Mouse (Mus musculus) MN1 (cell line): ENCODE measurements around the gene Hexdc.
A peak's percentile ranks its signal among the peaks of the same experiment; 100 is the strongest.

Experiments
- DNase-seq: peaks from one replicate; pipeline ENCODE4 v3.0.0-alpha.2; 2016; ENCODE audit warnings: low spot score

The Hexdc gene

DNA sequence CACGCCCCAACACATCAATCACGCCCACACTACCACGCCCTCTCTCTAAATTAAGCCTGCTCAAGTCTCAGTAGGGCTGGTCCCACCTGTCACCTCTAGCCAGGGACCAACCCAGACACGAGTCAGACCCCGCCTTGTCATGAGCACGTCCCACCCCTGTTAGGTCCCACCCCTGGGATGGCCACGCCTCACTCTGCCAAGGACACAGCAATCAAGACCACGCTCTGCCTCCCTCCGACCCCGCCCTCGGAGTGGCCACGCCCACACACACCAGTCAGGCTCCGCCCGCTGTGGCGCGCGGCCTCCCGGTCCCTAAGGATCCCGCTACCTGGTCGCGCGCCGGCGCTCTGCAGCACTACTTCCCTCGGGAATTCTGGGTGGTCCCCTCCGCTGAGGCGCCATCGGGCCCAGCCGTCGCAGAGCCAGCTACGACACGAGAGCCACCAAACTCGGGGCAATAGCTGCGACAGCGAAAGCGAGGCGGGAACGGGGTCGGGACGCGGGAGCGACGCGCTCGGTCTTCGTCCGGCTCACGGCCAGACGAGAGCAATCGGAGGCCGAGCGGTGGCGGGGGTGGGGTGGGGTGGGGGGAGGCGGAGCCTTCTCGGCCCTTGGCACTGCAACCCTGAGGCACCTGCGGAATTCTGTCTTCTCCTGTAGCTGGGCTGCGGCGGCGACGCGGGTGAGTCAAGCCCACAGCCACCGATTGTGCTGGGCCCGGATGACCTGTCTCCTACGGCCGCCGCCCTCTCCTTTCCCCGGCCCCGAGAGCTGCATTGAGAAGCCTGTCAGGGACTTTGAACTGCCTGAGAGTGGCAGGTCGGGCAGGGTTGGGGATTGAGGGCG lies at the start of gene Hexdc, which contains the start of gene Ogfod3:
Gene Hexdc, plus strand, starts transcription at position 273 of the 846 bp plus-strand sequence.
Gene Ogfod3, minus strand, starts transcription at position 551 of the 846 bp plus-strand sequence.
- DNase-seq = peak; percentile 99

DNA sequence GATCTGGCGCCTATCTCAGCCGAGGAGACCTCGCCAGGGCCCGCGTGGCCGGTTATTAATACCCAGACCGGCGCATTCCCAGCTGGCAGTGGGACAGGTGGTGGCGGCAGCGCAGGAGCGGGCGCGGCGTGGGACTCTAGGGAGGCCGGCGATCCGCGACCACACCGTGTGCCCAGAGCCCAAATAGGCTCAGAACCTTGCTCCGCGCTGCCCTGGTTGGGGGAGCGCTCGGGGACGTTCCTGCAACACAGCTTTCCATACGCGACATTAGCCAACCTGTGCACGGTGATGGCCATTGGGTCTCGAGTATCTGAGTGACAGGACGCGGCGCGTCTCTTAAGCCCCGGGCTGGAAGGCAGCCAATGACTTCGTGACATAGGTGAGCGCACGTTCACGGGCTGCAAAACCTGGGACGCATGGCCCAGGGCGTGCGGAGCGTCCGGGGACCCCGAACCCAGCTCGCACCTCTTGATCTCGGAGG lies 47.8 kb upstream of the Hexdc start:
- no peak for DNase-seq

DNA sequence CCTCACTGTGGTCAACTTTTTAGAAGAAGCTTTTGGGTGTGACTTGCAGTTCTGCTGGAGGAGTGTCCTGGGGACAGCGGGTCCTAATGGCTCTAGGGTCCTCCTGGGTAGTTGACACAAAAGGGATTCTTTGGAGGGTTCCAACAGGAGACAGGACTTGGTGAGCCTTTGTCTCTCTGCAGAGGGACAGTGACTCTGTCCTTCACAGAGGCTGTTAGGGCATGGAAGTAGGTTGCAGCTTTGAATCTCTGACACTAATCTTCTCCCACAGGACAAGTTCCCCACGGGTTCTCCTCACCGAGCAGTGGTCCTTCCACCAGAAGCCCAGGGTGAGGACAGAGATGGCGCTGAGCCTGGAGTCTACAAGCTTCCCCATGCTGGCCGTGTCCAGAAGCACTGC lies 44.3 kb upstream of the Hexdc start, which contains the start of gene Uts2r:
Gene Uts2r, plus strand, starts transcription at position 301 of the 400 bp plus-strand sequence.
- DNase-seq = no peak

DNA sequence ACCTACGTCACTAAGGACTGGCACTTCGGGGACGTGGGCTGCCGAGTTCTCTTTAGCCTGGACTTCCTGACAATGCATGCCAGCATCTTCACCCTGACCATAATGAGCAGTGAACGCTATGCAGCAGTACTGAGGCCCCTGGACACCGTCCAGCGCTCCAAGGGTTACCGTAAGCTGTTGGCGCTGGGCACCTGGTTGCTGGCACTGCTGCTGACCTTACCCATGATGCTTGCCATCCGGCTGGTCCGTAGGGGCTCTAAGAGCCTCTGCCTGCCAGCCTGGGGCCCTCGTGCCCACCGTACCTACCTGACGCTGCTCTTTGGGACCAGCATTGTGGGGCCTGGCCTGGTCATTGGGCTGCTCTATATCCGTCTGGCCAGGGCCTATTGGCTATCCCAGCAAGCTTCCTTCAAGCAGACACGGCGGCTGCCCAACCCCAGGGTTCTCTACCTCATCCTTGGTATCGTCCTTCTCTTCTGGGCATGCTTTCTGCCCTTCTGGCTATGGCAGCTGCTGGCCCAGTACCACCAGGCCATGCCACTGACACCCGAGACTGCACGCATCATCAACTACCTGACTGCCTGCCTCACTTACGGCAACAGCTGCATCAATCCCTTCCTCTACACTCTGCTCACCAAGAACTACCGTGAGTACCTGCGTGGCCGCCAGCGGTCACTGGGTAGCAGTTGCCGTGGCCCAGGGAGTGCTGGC lies 43.4 kb upstream of the Hexdc start:
- no peak for DNase-seq

DNA sequence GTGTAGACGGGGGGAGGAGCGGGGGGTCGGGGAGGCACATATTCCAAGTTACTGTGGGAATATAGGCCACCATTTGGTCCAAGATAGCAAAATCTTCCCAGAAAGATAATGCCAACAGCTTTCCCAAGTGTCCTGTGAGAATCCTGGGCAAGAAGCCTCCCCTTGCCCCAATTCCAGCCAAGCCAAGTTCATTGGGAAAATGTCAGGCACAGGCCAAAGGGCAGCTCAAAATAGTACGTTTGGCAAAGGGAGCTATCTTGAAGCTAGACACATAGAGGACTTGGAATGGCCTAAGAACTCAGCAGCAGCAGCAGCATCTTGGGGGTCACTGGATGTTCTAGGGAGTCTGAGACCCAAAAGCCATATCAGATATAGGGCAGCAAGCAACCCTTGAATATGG lies 40.5 kb upstream of the Hexdc start:
- no peak for DNase-seq

DNA sequence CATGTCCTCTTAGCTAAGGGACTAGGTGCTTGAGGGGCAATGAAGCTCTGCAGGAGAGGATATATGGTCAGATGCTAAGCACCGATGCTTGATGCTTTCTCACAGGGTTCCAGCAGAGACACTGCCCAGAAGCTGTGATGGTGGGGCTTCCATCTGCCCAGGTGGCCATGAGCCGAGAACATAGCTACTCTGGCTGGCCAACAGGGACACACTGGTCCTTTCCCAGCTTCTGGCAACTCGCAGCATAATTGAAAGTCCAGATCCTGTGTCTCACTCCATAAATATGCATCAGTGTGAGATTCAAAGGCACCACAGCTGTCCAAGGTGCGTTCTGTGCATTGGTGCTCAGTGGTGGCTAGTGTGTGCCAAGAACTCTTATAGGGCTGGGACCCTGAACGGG lies 31.0 kb upstream of the Hexdc start:
- DNase-seq = no peak

DNA sequence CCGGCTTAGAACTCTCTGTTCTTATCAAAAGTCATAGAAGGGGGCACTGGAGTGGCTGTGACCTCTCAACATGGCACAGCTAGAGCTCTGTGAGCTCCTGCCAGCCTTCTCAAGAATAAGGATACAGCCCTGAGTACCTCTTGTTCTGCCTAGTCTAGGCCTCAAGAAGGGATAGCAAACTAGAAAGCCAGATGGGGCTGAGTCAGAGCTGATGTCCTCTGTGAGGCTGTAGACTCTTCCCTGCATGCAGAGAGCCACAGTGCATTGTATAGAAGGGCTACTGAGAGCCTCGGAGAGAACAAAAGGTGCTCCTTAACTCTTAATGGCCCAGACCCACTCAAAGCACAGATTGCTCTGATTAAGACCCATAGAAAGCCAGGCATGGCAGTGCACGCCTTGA lies 30.0 kb upstream of the Hexdc start:
- peak; percentile 25 for DNase-seq

DNA sequence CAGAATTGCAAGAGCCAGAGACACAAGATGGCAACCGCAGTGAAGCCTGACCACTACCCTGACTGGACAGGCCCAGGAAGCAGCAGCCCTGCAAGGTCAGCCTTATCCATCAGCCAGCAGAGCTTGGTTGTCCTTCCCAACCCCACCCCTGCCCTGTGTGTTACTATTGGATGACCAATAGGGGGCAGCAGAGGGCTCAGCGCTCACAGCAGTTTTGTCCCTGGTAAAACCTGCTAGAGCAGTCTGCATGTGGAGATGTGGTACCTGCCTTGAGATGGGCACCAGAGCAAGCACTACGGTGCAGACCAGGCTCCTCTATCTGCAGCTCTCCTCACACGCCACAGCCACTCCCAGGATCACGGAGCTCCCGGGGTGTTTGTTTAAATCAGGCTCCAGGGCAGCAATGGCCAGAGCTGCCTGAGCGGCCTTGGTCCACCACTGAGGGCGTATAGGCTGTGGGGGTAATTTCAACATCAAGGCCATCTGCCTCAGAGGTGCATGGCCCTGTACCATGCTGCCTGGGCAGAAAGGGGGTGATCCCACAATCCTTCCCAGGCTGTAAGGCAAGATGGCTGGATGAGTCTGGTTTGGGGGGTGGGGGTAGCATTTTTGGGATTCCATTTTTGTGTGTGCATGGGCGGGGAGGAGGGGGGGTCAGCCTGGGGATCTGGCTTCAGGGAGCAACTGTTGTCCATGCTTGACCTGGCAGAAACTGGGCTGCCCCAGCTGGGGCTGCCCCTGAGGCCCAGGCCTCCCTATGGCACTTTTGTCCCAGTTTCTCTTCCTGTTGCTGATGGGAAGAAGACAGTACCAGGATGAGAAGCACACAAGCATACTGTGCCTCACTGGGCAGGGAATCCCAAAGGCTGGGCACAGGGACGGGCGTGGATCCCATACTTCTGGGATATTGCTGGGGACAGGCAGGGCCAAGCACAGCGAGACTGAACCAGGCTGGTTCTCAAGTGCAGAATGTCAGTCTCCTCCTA lies 27.7 kb upstream of the Hexdc start:
- DNase-seq = peak; percentile 65

DNA sequence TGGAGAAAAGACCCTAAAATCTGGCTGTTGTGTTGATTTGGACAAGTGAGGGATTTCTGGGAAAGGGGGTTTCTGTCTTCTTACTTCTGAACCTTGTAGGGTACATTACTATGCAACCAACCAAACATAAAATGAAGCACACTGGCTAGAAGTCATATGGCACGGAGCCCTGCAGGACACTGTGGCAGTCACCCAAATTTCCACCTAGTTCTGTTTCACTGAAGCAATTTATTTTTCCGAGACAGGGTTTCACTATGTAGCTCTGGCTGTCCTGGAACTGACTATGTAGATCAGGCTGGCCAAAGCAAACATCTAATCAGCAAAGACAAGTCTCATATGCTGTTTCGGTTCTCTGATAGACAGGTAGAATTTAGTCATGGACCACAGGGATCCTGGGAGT lies 14.6 kb upstream of the Hexdc start:
- DNase-seq = no peak

DNA sequence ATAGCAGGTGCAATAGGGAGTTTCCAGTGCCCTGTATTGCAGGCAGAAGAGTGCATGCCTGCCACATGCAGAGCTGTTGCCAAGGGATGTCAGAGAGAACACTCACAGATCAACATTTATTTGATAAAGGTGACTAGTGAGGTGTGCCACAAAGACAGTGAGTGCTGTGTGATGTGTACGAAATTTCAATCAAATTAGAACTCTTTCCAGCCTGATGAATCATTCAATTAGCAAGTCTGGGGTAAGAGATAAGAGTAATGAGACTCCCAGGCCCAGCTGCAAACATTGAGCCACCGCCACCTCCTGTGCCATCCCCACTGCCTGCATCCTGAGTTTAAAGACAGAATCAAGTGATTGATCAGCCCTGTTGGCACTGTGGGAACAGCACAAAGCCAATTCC lies 11.5 kb upstream of the Hexdc start:
- peak; percentile 83 for DNase-seq

DNA sequence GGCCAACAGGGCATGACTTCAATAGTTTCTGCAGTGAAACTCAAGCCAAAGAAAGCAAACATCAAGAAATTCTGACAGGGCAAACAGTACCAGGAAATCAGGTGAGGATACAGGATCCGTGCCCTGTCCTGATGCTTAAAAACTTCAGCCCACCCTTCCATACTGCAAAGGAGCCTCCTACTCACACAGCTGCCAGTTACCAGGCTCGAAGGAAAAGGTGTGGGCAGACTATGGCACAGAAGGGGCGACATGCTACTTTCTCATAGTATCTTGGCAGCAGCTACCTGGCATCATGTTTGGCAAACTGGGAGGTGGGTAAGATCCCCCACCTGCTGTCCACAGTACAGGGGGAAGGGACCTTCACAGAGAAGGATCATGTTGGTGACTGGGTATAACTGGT lies 10.8 kb upstream of the Hexdc start:
- DNase-seq = no peak

DNA sequence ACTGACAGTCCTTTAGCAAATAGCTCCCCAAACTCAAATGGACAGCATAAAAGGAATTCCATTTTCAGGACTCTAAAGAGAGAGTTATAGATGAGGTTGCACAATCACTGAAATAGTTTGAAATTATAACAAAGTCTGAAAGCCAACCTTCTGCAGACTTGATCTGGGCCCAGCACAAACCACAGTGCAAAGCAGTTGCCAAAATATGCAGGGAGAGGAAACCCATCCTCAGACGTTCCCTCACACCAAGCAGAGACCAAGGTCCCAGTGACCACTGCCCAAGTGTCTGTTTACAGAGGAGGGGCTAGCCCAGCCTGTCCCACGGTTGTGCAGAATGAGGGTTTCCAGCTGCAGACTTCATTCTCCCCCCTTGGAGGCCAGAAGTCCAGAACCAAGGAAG lies 5.6 kb upstream of the Hexdc start:
- DNase-seq = no peak

DNA sequence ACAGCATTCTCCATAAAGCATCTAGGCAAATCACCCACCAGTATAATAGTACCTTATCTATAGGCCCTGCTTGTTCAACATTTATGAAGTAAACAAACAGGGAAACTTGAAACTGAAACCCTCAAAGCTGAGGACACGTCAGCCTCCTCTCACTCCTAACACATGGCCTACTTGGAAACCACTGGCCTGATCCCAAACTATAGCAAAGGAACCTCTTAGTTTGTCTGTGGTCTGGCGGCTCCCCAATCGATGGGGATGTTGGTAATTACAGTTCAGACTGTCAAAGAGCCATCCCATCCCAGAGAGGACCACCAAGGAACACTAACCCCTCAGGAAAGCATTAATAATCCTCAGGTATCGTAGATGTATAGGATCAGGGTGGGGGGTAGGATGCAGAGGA lies 4.4 kb upstream of the Hexdc start:
- no peak for DNase-seq

DNA sequence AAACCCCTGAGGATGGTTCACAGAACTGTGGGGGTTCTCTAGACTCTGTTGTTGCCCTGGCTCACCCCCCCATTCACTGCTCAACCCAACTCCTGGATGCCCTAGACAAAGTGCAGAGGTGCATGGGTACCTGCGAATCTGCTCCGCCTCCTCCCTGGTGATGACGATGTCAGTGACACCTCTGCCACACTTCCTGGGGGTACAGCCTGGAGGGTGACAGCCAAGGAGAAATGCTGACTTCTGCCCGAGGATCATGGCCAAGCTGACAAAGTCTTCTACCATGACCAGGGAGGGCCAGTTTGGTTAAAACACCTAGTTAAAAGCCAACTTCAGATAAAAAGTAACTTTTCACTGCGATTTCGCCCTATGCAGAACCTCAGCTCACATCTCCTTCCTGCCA lies 3.5 kb upstream of the Hexdc start:
- no peak for DNase-seq

DNA sequence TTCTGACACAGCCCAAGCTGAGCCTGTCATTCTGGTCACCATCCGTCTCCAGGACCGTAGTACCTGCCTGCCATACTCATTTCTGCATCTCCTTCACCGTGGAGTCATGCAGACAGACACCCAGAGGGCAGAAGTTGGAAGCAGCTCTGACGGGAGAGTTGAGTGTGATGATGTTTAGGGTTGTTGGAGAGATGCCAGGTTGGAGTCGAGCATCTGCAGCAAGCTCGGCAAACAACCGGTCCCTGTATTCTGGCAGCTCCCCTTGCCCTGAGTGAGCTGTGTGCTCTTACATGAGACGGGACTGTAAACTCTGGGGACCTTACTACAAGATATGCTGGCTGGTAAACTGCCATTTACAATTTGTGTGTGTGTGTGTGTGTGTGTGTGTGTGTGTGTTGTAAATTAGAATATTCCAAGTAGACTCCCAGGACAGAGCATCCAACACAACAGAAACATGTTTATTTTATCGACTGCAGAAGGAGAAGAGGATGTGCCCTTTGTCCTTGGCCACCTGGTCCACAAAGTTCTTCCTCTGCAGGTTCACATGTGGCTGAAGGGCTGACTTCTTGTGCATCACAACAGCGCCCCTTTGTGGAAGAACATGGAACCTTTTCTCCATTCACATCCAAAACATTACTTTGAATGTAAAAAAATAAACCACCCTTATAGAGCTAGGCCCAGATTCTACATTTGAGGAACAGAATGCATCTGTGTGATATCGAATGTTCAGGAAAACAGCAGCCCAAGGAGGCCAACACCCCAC lies 2.6 kb upstream of the Hexdc start:
- DNase-seq = peak; percentile 87

DNA sequence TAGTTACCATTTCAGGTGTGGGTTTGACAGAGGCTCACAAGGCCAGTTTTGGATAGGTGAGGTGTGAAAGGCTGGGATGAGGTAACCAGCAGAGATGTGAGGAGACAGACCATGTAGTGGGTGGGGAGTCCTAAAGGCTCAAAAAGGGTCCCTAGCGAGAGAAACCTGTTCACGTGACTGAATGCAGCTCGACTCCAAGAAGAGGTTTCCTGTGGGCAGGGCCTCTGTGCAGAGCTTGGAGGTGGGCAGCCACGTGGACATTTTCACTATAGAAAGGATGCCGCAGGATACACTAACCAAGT lies 423 bp upstream of the Hexdc start:
- no peak for DNase-seq

DNA sequence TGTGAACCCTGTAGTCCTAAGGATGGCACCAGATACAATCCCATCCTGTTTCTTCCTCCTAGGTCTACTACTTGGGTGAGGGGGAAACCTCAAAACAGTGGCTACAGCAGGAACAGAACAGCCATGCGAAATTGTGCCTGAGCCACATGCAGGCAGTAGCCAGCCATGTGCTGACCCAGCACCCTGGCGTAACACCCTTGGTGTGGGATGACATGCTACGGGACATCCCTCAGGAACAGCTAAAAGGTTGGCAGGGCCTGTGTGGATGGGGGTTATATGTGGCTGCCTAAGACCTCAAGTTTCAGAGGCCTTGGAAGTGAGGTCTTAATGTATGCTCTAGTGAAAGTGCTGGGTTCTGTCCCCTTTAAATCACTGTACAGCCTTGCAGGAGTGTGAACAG lies 12.6 kb downstream of the Hexdc start:
- no peak for DNase-seq

DNA sequence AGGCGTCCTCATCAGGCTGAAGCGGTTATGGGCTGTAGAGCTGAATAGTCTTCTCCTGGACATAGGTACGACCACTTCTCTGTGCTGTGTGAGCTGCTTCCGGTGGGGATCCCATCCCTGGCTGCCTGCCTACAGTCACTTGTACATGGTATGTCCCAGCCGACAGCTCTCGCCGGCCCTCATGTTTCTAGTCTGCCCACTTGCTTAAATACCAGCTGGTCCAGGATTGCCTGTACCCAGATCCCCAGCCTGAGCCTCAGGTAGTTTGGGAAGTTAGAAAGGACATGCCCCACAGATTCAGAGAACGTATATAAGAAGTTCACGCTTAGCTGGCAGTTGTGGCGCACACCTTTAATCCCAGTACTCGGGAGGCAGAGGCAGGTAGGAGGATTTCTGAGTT lies 15.5 kb downstream of the Hexdc start:
- DNase-seq = no peak

DNA sequence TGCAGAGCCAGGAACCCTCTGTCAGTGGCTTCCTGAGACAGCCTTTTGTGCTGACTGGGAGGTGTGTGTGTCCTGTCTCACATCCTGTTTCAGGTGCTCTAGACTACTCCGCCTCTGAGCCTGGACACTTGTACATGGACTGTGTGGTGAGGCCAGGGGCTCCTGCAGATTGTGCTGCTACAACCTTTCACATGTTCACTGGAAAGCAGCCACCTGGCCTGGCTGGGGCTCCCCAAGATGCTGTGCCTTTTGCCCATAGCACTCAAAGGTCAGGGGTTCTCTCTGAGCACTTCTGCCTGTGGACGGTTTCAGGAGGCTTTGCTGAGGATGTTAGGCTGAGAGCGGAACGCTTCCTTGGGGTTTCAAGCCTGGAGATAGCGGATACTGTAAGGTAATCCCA lies 16.5 kb downstream of the Hexdc start:
- no peak for DNase-seq

DNA sequence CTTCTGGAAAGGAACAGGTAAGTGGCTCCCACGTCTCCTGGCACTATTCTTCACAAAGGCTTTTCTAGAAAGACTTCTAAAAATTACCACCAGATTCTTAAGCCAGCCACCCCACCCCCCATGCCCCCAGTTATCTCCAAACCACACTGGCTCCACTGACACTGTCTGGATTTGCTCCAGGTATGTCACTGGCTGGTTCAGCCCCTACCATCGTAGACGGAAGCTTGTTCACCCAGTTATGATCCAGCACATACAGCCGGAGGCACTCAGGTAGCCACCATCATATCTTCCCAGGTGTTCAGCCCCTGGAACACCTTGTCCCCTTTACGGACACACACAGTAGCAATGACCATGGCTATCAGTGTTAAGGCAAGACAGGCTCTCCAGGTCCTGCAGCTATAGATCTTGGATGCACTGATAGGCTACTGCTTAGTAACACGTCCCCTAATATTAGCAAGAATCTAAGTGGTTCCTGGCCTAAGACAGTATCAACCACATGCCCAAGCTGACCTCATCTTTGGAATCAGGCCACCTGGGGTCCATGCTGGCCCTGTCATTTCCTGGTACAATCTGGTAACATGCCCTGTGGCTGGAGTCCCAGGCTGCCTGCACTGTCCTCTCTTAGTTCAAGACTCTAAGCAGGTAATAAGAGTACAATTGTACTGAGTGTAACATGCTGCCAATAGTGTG lies 17.2 kb downstream of the Hexdc start:
- DNase-seq = peak; percentile 60
